Mouse (Mus musculus) embryonic fibroblast, embryonic 13.5 days (primary cell): ENCODE data around the gene H2-Ob.
"Not testable (repeated sequence)": the region's sequence is repeated elsewhere in the genome, so short reads cannot be mapped to it uniquely, and the experiment has no call there.

Experiments used
- CTCF ChIP-seq: IDR thresholded peaks from 2 replicates; pipeline ENCODE4 v1.5.1; 2011; ENCODE audit warnings: mild to moderate bottlenecking, control low read depth, low read length, moderate library complexity, borderline replicate concordance; ENCODE audit not compliant: insufficient read depth
- POLR2A ChIP-seq: IDR thresholded peaks from 2 replicates; pipeline ENCODE4 v1.6.1; 2011; ENCODE audit warnings: low read depth, mild to moderate bottlenecking, control low read depth, low read length, moderate library complexity

- TF ChIP-seq CTCF, POLR2A: not testable (repeated sequence)
Observed at GRCm38 (mm10) chr17:34230971-34231370, 7.7 kb upstream of the H2-Ob start.
